20 mouse cellular contexts compared by ENCODE assay signal in genomic region chr2:146100489-146101060, GRCm38 (mm10).
DNase-seq lines count a peak whose midpoint lies in the region; ATAC-seq and TF ChIP-seq lines count a peak whose summit lies in the region.
"Had no signal": no experiment of that assay in that cellular context is flagged by ENCODE, and none has a peak within 500 bp of the region (broad histone marks: within the 10 kb centered on the region; RNA-seq: fewer than 3 reads in every experiment).

No protein-coding gene starts in this region.

- H3K4me3 ChIP-seq in midbrain, embryonic 10.5 days = no peak overlapping the region
- no peak overlapping the region for H3K4me3 ChIP-seq in midbrain, embryonic 16.5 days (ENCODE audit: low read depth, low read length)
- no peak overlapping the region for H3K4me3 ChIP-seq in midbrain, embryonic 13.5 days (replicated peaks)
- H3K4me3 ChIP-seq in midbrain, embryonic 15.5 days = no peak overlapping the region
- no peak overlapping the region for H3K4me3 ChIP-seq in hindbrain, embryonic 12.5 days
- H3K4me3 ChIP-seq: embryonic facial prominence, embryonic 10.5 days; embryonic facial prominence, embryonic 12.5 days; forebrain, embryonic 13.5 days; forebrain, embryonic 15.5 days had no signal

- H3K4me1 ChIP-seq in midbrain, embryonic 10.5 days = peaks cover 28% of the 10 kb centered on the region
- H3K4me1 ChIP-seq in midbrain, embryonic 16.5 days (ENCODE audit: control insufficient read depth, insufficient read depth, low read length) = 0 out of 2 replicates have a peak, but pooled peaks cover 4% of the 10 kb centered on the region
- H3K4me1 ChIP-seq in midbrain, embryonic 13.5 days (replicated peaks) = peaks cover 22% of the 10 kb centered on the region
- H3K4me1 ChIP-seq in midbrain, embryonic 15.5 days = 0 out of 2 replicates have a peak, but pooled peaks cover 8% of the 10 kb centered on the region
- H3K4me1 ChIP-seq in hindbrain, embryonic 12.5 days = peaks cover 6% of the 10 kb centered on the region
- H3K4me1 ChIP-seq: embryonic facial prominence, embryonic 12.5 days had no signal

- peak overlapping the region; percentile 17; the same call in 1 of the 2 replicates for H3K27ac ChIP-seq in midbrain, embryonic 10.5 days (replicated peaks)
- H3K27ac ChIP-seq in midbrain, embryonic 16.5 days (ENCODE audit: low read length) = no peak overlapping the region
- H3K27ac ChIP-seq in midbrain, embryonic 13.5 days = peak overlapping the region; percentile 46; the same call in 1 of the 2 replicates
- H3K27ac ChIP-seq in midbrain, embryonic 15.5 days = 0 out of 2 replicates have a peak overlapping the region, but pooled peaks have one; percentile 23
- H3K27ac ChIP-seq in hindbrain, embryonic 12.5 days = no peak overlapping the region
- H3K27ac ChIP-seq: embryonic facial prominence, embryonic 10.5 days; embryonic facial prominence, embryonic 12.5 days; forebrain, embryonic 13.5 days; forebrain, embryonic 15.5 days had no signal

- TF ChIP-seq POLR2A in brain, embryonic 14.5 days (IDR thresholded peaks at IDR 0.05; ENCODE audit: borderline replicate concordance, extremely low read depth, insufficient read depth, insufficient read length, poor library complexity, severe bottlenecking) = no peak

- no peak for DNase-seq in midbrain, embryonic 10.5 days (ENCODE audit: low spot score)
- peak; percentile 60 for DNase-seq in brain, embryonic 14.5 days (ENCODE audit: low read depth)
- DNase-seq in retina, embryonic 14.5 days (ENCODE audit: low spot score) = no peak
- DNase-seq: adrenal gland, adult 2 months; adrenal gland, postnatal 10 days; adrenal gland, postnatal 25 days; cerebellum, adult 11-12 months; cerebellum, adult 2 months; cerebellum, adult 9-10 months; cerebellum, postnatal 10 days; cerebellum, postnatal 25 days had no signal

- no peak for ATAC-seq in midbrain, embryonic 16.5 days
- ATAC-seq in midbrain, embryonic 13.5 days = peak; percentile 40; the same call in 1 of the 2 replicates
- peak; percentile 46 for ATAC-seq in midbrain, embryonic 15.5 days (replicated peaks)
- ATAC-seq in hindbrain, embryonic 12.5 days (ENCODE audit: low FRiP score) = no peak
- no peak for ATAC-seq in granulocyte monocyte progenitor cell, adult 5-6 weeks (replicated peaks; ENCODE audit: poor library complexity, severe bottlenecking)
- ATAC-seq: forebrain, embryonic 13.5 days; forebrain, embryonic 15.5 days had no signal

- TF ChIP-seq CTCF in brain, embryonic 14.5 days (IDR thresholded peaks at IDR 0.05; ENCODE audit: borderline replicate concordance, extremely low read depth, insufficient read depth, insufficient read length) = no peak

- H3K27me3 ChIP-seq in midbrain, embryonic 10.5 days (ENCODE audit: low read depth, poor library complexity, severe bottlenecking) = no peaks in the 10 kb centered on the region; the same call in 1 of the 2 replicates
- no peaks in the 10 kb centered on the region for H3K27me3 ChIP-seq in midbrain, embryonic 16.5 days (ENCODE audit: control insufficient read depth, insufficient read depth, low read depth, low read length)
- no peaks in the 10 kb centered on the region for H3K27me3 ChIP-seq in midbrain, embryonic 13.5 days
- no peaks in the 10 kb centered on the region for H3K27me3 ChIP-seq in midbrain, embryonic 15.5 days (replicated peaks)
- H3K27me3 ChIP-seq in hindbrain, embryonic 12.5 days = no peaks in the 10 kb centered on the region
- H3K27me3 ChIP-seq: embryonic facial prominence, embryonic 12.5 days; forebrain, embryonic 15.5 days had no signal

- WGBS in midbrain, embryonic 10.5 days = 68% methylated on average over 10 of the region's 10 CpGs
- 31% methylated on average over 10 of the region's 10 CpGs for WGBS in midbrain, embryonic 16.5 days
- WGBS in midbrain, embryonic 13.5 days = 35% methylated on average over 10 of the region's 10 CpGs
- 30% methylated on average over 10 of the region's 10 CpGs for WGBS in midbrain, embryonic 15.5 days
- WGBS in hindbrain, embryonic 12.5 days = 69% methylated on average over 10 of the region's 10 CpGs

- H3K36me3 ChIP-seq in midbrain, embryonic 10.5 days = no peaks in the 10 kb centered on the region
- H3K36me3 ChIP-seq in midbrain, embryonic 16.5 days (ENCODE audit: control insufficient read depth, insufficient read depth, low read length) = no peaks in the 10 kb centered on the region
- H3K36me3 ChIP-seq in midbrain, embryonic 13.5 days = no peaks in the 10 kb centered on the region
- H3K36me3 ChIP-seq in midbrain, embryonic 15.5 days (replicated peaks) = no peaks in the 10 kb centered on the region
- no peaks in the 10 kb centered on the region for H3K36me3 ChIP-seq in hindbrain, embryonic 12.5 days
- H3K36me3 ChIP-seq: embryonic facial prominence, embryonic 10.5 days; embryonic facial prominence, embryonic 12.5 days; forebrain, embryonic 15.5 days had no signal

- no peak overlapping the region for H3K4me2 ChIP-seq in midbrain, embryonic 16.5 days (ENCODE audit: low read length)
- no peak overlapping the region for H3K4me2 ChIP-seq in midbrain, embryonic 13.5 days (replicated peaks)
- H3K4me2 ChIP-seq in midbrain, embryonic 15.5 days = no peak overlapping the region
- no peak overlapping the region for H3K4me2 ChIP-seq in hindbrain, embryonic 12.5 days (replicated peaks)
- H3K4me2 ChIP-seq: embryonic facial prominence, embryonic 12.5 days; forebrain, embryonic 13.5 days; forebrain, embryonic 15.5 days had no signal

- no peak overlapping the region for H3K9ac ChIP-seq in midbrain, embryonic 16.5 days (ENCODE audit: low read depth, low read length)
- H3K9ac ChIP-seq in midbrain, embryonic 13.5 days (replicated peaks) = no peak overlapping the region
- no peak overlapping the region for H3K9ac ChIP-seq in midbrain, embryonic 15.5 days
- H3K9ac ChIP-seq in hindbrain, embryonic 12.5 days = no peak overlapping the region
- H3K9ac ChIP-seq: embryonic facial prominence, embryonic 12.5 days; forebrain, embryonic 13.5 days; forebrain, embryonic 15.5 days had no signal

- H3K9me3 ChIP-seq in midbrain, embryonic 10.5 days (replicated peaks) = no peaks in the 10 kb centered on the region
- H3K9me3 ChIP-seq in midbrain, embryonic 16.5 days (replicated peaks; ENCODE audit: control insufficient read depth, low read length, poor library complexity, severe bottlenecking) = no peaks in the 10 kb centered on the region
- no peaks in the 10 kb centered on the region for H3K9me3 ChIP-seq in midbrain, embryonic 13.5 days
- no peaks in the 10 kb centered on the region for H3K9me3 ChIP-seq in midbrain, embryonic 15.5 days
- no peaks in the 10 kb centered on the region for H3K9me3 ChIP-seq in hindbrain, embryonic 12.5 days (replicated peaks)
- H3K9me3 ChIP-seq: embryonic facial prominence, embryonic 10.5 days; embryonic facial prominence, embryonic 12.5 days; forebrain, embryonic 13.5 days; forebrain, embryonic 15.5 days had no signal

Comparison
In these comparisons a context has a peak if more than half of its experiments do, and no peak if none do; other contexts are left out.
1. H3K27ac ChIP-seq: peak in midbrain, embryonic 10.5 days (single experiment), midbrain, embryonic 13.5 days (single experiment) and midbrain, embryonic 15.5 days (single experiment); none in midbrain, embryonic 16.5 days (single experiment) and hindbrain, embryonic 12.5 days (single experiment).
2. ATAC-seq: peak in midbrain, embryonic 13.5 days (single experiment) and midbrain, embryonic 15.5 days (single experiment); none in midbrain, embryonic 16.5 days (single experiment), hindbrain, embryonic 12.5 days (single experiment) and granulocyte monocyte progenitor cell, adult 5-6 weeks (single experiment).